Mouse (Mus musculus) c-Kit-negative CD71-positive TER-119-positive erythroid progenitor cells, embryonic 14.5 days (primary cell): ENCODE results near the gene Dap3.
"Not testable (repeated sequence)": the region's sequence is repeated elsewhere in the genome, so short reads cannot be mapped to it uniquely, and the experiment has no call there.

ENCODE experiments used
- DNase-seq: peaks from one replicate; pipeline ENCODE4 v3.0.0-alpha.2; 2013; ENCODE audit warnings: low read depth, low spot score

Gene Dap3

GRCm38 (mm10) chr3:88950576-88951326 lies at the start of gene Dap3, which contains the start of gene Ash1l:
Gene Dap3, minus strand, starts transcription at chr3:88951181.
Gene Ash1l, plus strand, starts transcription at chr3:88950622.
- peak; percentile 69 for DNase-seq

- DNase-seq = no peak
Measured at GRCm38 (mm10) chr3:88992793-88993192, 41.8 kb upstream of the Dap3 start.

- no peak for DNase-seq
Measured at GRCm38 (mm10) chr3:88983921-88984381, 33.0 kb upstream of the Dap3 start.

- DNase-seq = no peak
Measured at GRCm38 (mm10) chr3:88981206-88982010, 30.4 kb upstream of the Dap3 start.

GRCm38 (mm10) chr3:88975012-88975411 lies 24.0 kb upstream of the Dap3 start:
- no peak for DNase-seq

GRCm38 (mm10) chr3:88963211-88963610 lies 12.2 kb upstream of the Dap3 start:
- not testable (repeated sequence) for DNase-seq

GRCm38 (mm10) chr3:88953736-88954135 lies 2.8 kb upstream of the Dap3 start:
- no peak for DNase-seq

GRCm38 (mm10) chr3:88953246-88953645 lies 2.3 kb upstream of the Dap3 start:
- no peak for DNase-seq

GRCm38 (mm10) chr3:88951327-88951800 lies 383 bp upstream of the Dap3 start:
- peak; percentile 22 for DNase-seq

- peak; percentile 68 for DNase-seq
Measured at GRCm38 (mm10) chr3:88949786-88950575, 1.0 kb downstream of the Dap3 start.

- DNase-seq = no peak
Measured at GRCm38 (mm10) chr3:88944109-88944508, 6.9 kb downstream of the Dap3 start.

- no peak for DNase-seq
Measured at GRCm38 (mm10) chr3:88942316-88942880, 8.6 kb downstream of the Dap3 start.

GRCm38 (mm10) chr3:88939749-88940148 lies 11.2 kb downstream of the Dap3 start:
- DNase-seq = peak; percentile 55

- no peak for DNase-seq
Measured at GRCm38 (mm10) chr3:88939071-88939470, 11.9 kb downstream of the Dap3 start.

GRCm38 (mm10) chr3:88929501-88929900 lies 21.5 kb downstream of the Dap3 start:
- no peak for DNase-seq

- DNase-seq = no peak
Measured at GRCm38 (mm10) chr3:88925651-88926050, 25.3 kb downstream of the Dap3 start.

GRCm38 (mm10) chr3:88923989-88924591 lies 26.9 kb downstream of the Dap3 start:
- no peak for DNase-seq

- DNase-seq = no peak
Measured at GRCm38 (mm10) chr3:88921411-88921810, 29.6 kb downstream of the Dap3 start.

GRCm38 (mm10) chr3:88918981-88919380 lies 32.0 kb downstream of the Dap3 start:
- no peak for DNase-seq

GRCm38 (mm10) chr3:88914384-88914810 lies 36.6 kb downstream of the Dap3 start:
- no peak for DNase-seq
